Mouse (Mus musculus): ENCODE results near the gene Fnip2. TPM values are rescaled to one million over a fixed set of nuclear protein-coding genes. Genes with fewer than 3 reads are reported as not detected.

The Fnip2 gene
- polyA plus RNA-seq, 1 experiment from 2014 or later = 2.6 TPM

DNA sequence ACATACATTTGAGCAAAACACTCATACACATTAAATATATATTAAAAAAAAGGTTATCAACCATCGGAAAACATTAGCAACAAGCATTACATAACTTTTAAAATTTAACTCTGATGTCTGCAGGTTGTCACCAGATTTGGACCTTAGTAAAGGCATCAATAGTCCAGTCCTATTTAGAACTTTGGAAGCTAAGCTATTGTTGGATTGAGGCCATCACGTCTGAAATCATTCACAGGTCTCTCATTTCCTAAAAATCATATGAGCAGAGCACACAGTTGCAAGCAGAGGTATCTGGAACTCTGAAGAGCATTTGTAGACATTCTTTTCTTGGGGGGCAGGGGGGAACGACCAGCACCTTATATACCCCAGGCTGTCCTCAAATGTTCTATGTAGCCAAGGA lies 28.5 kb downstream of the Fnip2 start:
- WGBS = 87% methylated on average over 3 of the region's 3 CpGs
- H3K27me3 ChIP-seq (ENCODE audit: control insufficient read depth, insufficient read depth, low read length) = no peaks in the 10 kb centered on the region
- H3K4me2 ChIP-seq (ENCODE audit: low read depth, low read length) = no peak overlapping the region
- no peak overlapping the region for H3K4me3 ChIP-seq (ENCODE audit: low read length)
- no peak overlapping the region for H3K27ac ChIP-seq (ENCODE audit: low read length)
- no peak overlapping the region for H3K9ac ChIP-seq (ENCODE audit: low read length)
- H3K4me1 ChIP-seq (ENCODE audit: control insufficient read depth, insufficient read depth, low read length) = peaks cover 19% of the 10 kb centered on the region
- no peaks in the 10 kb centered on the region for H3K36me3 ChIP-seq (ENCODE audit: control insufficient read depth, insufficient read depth)
- ATAC-seq (replicated peaks; ENCODE audit: extremely low read depth, insufficient read depth, low FRiP score) = no peak
- H3K9me3 ChIP-seq (replicated peaks; ENCODE audit: control insufficient read depth, low read length) = no peaks in the 10 kb centered on the region

DNA sequence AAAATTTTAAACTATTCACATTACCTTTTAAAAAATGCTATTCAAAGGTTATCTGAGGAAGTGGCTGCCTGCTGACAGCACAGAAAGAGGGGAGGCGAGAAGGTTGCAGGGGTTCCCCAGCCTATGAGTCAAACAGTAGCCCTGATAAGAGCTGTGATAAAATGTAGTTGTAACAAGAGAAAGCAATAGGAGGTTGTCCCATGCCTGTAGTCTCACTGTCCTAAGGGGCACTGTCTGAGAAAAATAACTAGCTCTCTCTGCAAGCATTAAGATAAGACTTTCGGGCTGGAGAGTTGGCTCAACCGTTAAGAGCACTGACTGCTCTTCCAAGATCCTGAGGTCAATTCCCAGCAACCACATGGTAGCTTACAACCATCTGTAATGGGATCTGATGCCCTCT lies 29.3 kb downstream of the Fnip2 start:
- no peak overlapping the region for H3K4me2 ChIP-seq (ENCODE audit: low read depth, low read length)
- H3K9me3 ChIP-seq (replicated peaks; ENCODE audit: control insufficient read depth, low read length) = no peaks in the 10 kb centered on the region
- H3K36me3 ChIP-seq (ENCODE audit: control insufficient read depth, insufficient read depth) = no peaks in the 10 kb centered on the region
- H3K27me3 ChIP-seq (ENCODE audit: control insufficient read depth, insufficient read depth, low read length) = no peaks in the 10 kb centered on the region
- H3K27ac ChIP-seq (ENCODE audit: low read length) = no peak overlapping the region
- ATAC-seq (replicated peaks; ENCODE audit: extremely low read depth, insufficient read depth, low FRiP score) = no peak
- no peak overlapping the region for H3K9ac ChIP-seq (ENCODE audit: low read length)
- 35% methylated on average over 3 of the region's 3 CpGs for WGBS
- peaks cover 19% of the 10 kb centered on the region for H3K4me1 ChIP-seq (ENCODE audit: control insufficient read depth, insufficient read depth, low read length)
- no peak overlapping the region for H3K4me3 ChIP-seq (ENCODE audit: low read length)

DNA sequence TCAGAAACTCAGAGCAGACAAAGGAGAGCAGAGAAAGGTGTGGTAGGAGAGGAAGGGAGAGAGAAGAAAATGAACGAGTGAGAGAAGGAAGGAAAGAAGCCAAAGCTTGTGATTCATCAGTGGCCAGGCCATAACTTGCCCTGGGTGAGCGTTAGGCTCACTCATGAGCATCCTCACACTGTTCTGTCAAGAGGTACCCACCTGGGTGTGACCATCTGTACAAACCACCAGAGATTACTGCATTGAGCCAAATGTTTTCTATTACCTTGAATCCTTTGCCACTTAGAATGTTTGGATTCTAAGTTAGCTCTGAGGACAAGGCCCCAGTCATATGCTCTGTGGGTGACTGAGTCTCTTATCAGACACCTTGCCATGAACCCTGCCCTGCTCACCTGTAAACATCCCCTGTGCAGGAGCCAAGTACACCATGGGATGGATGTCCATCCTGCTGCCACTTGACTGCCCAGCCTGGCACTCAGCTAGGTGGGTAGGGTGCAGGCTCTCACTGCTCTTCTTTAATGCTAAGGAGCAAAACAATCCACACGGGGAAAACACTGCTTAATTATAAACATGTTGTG lies 29.9 kb downstream of the Fnip2 start:
- Histone ChIP-seq H3K4me2 (ENCODE audit: low read depth, low read length) (no peak overlapping the region), H3K4me1 (ENCODE audit: control insufficient read depth, insufficient read depth, low read length) (peaks cover 17% of the 10 kb centered on the region), H3K9ac (ENCODE audit: low read length) (no peak overlapping the region), H3K36me3 (ENCODE audit: control insufficient read depth, insufficient read depth) (no peaks in the 10 kb centered on the region), H3K27me3 (ENCODE audit: control insufficient read depth, insufficient read depth, low read length) (no peaks in the 10 kb centered on the region), H3K9me3 (replicated peaks; ENCODE audit: control insufficient read depth, low read length) (no peaks in the 10 kb centered on the region), H3K4me3 (ENCODE audit: low read length) (no peak overlapping the region), H3K27ac (ENCODE audit: low read length) (no peak overlapping the region)
- no peak for ATAC-seq (replicated peaks; ENCODE audit: extremely low read depth, insufficient read depth, low FRiP score)
- WGBS = 80% methylated on average over 3 of the region's 3 CpGs

DNA sequence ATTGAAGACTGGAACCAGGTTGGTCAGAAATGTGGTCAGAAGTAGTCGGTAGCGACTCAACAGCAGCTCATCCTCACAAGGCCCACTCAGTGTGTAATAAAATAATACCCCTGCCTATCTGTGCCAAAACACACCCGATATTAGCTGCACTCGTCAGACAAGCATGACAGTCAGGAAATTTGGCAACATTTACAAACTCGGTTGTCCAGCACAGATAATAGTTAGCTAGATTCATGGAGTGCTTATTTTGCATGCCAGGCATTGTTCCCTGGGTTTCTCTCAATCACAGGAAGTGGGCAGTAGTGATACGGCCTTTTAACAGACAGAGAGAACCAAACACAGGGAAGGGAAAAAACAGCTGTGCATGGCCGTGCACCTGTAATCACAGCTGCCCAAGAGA lies 30.6 kb downstream of the Fnip2 start:
- H3K4me2 ChIP-seq (ENCODE audit: low read depth, low read length) = no peak overlapping the region
- ATAC-seq (replicated peaks; ENCODE audit: extremely low read depth, insufficient read depth, low FRiP score) = no peak
- H3K9ac ChIP-seq (ENCODE audit: low read length) = no peak overlapping the region
- 53% methylated on average over 7 of the region's 7 CpGs for WGBS
- no peak overlapping the region for H3K4me3 ChIP-seq (ENCODE audit: low read length)
- H3K27ac ChIP-seq (ENCODE audit: low read length) = peak overlapping the region; percentile 2
- H3K4me1 ChIP-seq (ENCODE audit: control insufficient read depth, insufficient read depth, low read length) = peaks cover 17% of the 10 kb centered on the region
- no peaks in the 10 kb centered on the region for H3K9me3 ChIP-seq (replicated peaks; ENCODE audit: control insufficient read depth, low read length)
- H3K36me3 ChIP-seq (ENCODE audit: control insufficient read depth, insufficient read depth) = no peaks in the 10 kb centered on the region
- no peaks in the 10 kb centered on the region for H3K27me3 ChIP-seq (ENCODE audit: control insufficient read depth, insufficient read depth, low read length)

DNA sequence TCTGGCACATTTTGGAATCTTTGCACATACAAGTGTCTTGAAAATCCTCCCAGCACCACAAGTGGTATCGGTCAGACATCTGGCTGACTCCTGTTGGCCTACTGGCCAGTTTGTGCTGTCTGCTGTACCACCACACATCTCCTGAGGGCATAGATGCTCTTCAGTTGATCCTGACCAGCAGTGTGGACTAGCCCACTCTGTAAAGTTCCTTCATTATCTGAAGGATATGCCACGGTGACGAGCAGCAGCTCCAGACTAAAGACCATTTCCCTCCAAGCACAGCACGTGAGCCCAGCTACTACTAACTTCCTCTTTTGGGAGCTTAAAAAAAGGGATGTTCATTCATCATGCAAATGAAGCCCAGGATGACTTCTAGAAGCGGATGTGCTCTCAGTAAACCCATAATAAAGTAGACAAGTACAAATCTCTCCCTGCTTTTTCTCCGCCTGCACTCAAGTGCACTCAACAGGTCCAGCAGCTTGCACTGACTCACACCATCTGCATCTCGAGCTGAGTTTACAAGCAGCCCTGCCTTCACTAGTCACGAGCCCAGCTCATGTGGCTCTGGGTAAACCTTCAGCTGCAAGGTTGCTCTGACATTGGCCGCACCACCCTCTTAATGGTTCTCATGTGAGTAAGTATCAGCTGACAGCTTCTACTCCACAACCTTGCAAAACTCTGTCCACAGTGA lies 35.9 kb downstream of the Fnip2 start:
- no peaks in the 10 kb centered on the region for H3K9me3 ChIP-seq (replicated peaks; ENCODE audit: control insufficient read depth, low read length)
- H3K27ac ChIP-seq (ENCODE audit: low read length) = peak overlapping the region; percentile 75
- WGBS = 22% methylated on average over 9 of the region's 9 CpGs
- H3K4me3 ChIP-seq (ENCODE audit: low read length) = peak overlapping the region; percentile 22
- H3K27me3 ChIP-seq (ENCODE audit: control insufficient read depth, insufficient read depth, low read length) = no peaks in the 10 kb centered on the region
- H3K4me2 ChIP-seq (ENCODE audit: low read depth, low read length) = peak overlapping the region; percentile 52
- H3K9ac ChIP-seq (ENCODE audit: low read length) = peak overlapping the region; percentile 1; the same call in 1 of the 2 replicates
- ATAC-seq (replicated peaks; ENCODE audit: extremely low read depth, insufficient read depth, low FRiP score) = peak; percentile 81
- no peaks in the 10 kb centered on the region for H3K36me3 ChIP-seq (ENCODE audit: control insufficient read depth, insufficient read depth)
- H3K4me1 ChIP-seq (ENCODE audit: control insufficient read depth, insufficient read depth, low read length) = peaks cover 27% of the 10 kb centered on the region

DNA sequence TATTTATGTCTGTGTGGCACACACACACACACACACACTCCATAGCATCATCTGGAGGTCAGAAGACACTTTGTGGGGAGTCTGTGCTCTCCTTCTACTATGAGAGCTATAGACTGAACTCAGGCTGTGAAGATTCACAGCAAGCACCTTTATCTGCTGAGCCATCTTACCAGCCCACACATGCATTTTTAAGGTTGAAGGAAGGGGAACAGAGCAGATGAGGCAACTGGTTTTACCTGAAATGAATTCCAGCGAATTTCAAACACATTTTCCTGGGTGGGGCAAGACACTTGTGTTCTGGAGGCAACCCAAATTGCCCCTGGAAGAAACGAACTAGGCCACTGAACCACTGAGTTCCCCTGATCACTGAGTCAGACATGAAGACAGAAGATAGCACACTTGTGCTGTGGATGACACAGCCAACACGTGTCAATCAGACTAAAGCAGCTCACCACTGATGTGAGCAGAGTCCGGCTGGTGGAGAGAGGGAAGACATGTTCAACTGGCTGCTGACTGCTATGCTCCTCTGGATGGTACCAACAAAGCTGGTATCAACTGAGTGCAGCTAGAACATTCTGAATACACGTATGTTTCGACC lies 38.0 kb downstream of the Fnip2 start:
- no peak for ATAC-seq (replicated peaks; ENCODE audit: extremely low read depth, insufficient read depth, low FRiP score)
- Histone ChIP-seq H3K36me3 (ENCODE audit: control insufficient read depth, insufficient read depth) (no peaks in the 10 kb centered on the region), H3K4me1 (ENCODE audit: control insufficient read depth, insufficient read depth, low read length) (peaks cover 27% of the 10 kb centered on the region), H3K9me3 (replicated peaks; ENCODE audit: control insufficient read depth, low read length) (no peaks in the 10 kb centered on the region), H3K9ac (ENCODE audit: low read length) (no peak overlapping the region), H3K27me3 (ENCODE audit: control insufficient read depth, insufficient read depth, low read length) (no peaks in the 10 kb centered on the region), H3K4me2 (ENCODE audit: low read depth, low read length) (no peak overlapping the region), H3K27ac (ENCODE audit: low read length) (no peak overlapping the region), H3K4me3 (ENCODE audit: low read length) (no peak overlapping the region)
- WGBS = 72% methylated on average over 6 of the region's 6 CpGs

DNA sequence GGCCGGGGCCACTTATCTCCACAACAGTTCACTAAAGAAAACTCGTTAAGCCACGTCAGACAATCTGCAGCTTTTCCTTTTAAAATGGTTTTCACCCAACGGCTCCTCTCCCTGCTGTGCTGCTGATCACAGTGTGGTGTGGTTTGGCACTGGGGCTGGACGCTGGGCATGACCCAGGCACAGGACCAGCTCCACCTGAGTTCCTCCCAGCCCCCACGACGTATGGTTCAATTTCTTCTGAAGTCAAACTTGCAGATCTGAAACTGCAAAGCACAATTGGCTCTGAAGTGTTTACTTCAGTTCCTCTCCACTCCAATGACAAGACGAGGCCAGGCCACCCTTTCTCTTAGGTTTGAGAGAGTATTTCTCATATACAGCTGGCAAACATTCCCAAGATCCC lies 39.1 kb downstream of the Fnip2 start:
- no peak overlapping the region for H3K4me3 ChIP-seq (ENCODE audit: low read length)
- H3K9me3 ChIP-seq (replicated peaks; ENCODE audit: control insufficient read depth, low read length) = no peaks in the 10 kb centered on the region
- H3K36me3 ChIP-seq (ENCODE audit: control insufficient read depth, insufficient read depth) = no peaks in the 10 kb centered on the region
- H3K27me3 ChIP-seq (ENCODE audit: control insufficient read depth, insufficient read depth, low read length) = no peaks in the 10 kb centered on the region
- H3K4me2 ChIP-seq (ENCODE audit: low read depth, low read length) = no peak overlapping the region
- no peak overlapping the region for H3K27ac ChIP-seq (ENCODE audit: low read length)
- WGBS = 56% methylated on average over 8 of the region's 8 CpGs
- H3K9ac ChIP-seq (ENCODE audit: low read length) = no peak overlapping the region
- peaks cover 27% of the 10 kb centered on the region for H3K4me1 ChIP-seq (ENCODE audit: control insufficient read depth, insufficient read depth, low read length)
- ATAC-seq (replicated peaks; ENCODE audit: extremely low read depth, insufficient read depth, low FRiP score) = no peak

DNA sequence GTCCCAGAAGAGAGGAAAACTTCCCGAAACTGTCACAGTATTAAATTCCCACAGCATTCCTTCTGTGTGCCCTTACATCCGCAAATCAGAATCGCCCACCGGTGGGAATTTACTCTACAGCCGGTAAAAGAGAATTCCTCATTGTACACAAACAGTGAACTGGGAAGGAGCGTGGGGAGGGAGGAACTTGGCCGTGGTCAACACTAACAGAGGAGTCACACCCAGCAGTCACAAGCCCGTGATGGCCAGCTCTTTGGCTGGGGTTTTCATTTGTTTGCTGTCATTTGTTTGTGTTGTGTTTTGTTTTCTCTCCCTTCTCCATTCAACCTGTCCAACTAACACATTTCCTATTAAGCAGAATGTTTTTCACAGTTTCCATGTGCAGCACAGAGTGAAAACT lies 39.7 kb downstream of the Fnip2 start:
- Histone ChIP-seq H3K9me3 (replicated peaks; ENCODE audit: control insufficient read depth, low read length) (no peaks in the 10 kb centered on the region), H3K9ac (ENCODE audit: low read length) (no peak overlapping the region), H3K4me3 (ENCODE audit: low read length) (no peak overlapping the region), H3K4me2 (ENCODE audit: low read depth, low read length) (no peak overlapping the region), H3K27ac (ENCODE audit: low read length) (0 out of 2 replicates have a peak overlapping the region, but pooled peaks have one; percentile 5), H3K4me1 (ENCODE audit: control insufficient read depth, insufficient read depth, low read length) (peaks cover 27% of the 10 kb centered on the region), H3K27me3 (ENCODE audit: control insufficient read depth, insufficient read depth, low read length) (no peaks in the 10 kb centered on the region), H3K36me3 (ENCODE audit: control insufficient read depth, insufficient read depth) (no peaks in the 10 kb centered on the region)
- no peak for ATAC-seq (replicated peaks; ENCODE audit: extremely low read depth, insufficient read depth, low FRiP score)
- WGBS = 68% methylated on average over 8 of the region's 8 CpGs

DNA sequence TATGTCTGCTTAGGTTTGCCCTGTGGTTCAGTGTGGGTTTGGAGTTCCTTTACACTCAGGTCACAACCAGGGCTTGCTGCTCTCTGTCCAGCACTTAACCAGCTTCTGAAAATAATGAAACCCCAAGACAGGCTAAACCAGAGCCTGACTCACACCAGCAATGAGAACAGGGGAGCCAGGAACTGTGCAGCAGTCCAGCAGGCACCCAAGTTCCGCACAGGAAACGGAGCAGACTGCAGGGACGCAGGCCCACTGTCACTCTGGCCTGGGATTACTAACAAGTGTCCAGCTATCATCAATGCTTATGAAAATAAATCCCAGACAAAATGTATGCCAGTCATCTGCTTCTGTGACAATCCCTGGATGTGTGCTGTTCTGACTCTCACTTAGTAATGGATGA lies 40.1 kb downstream of the Fnip2 start:
- Histone ChIP-seq H3K9ac (ENCODE audit: low read length) (no peak overlapping the region), H3K36me3 (ENCODE audit: control insufficient read depth, insufficient read depth) (no peaks in the 10 kb centered on the region), H3K27me3 (ENCODE audit: control insufficient read depth, insufficient read depth, low read length) (no peaks in the 10 kb centered on the region), H3K9me3 (replicated peaks; ENCODE audit: control insufficient read depth, low read length) (no peaks in the 10 kb centered on the region), H3K27ac (ENCODE audit: low read length) (no peak overlapping the region), H3K4me2 (ENCODE audit: low read depth, low read length) (no peak overlapping the region), H3K4me3 (ENCODE audit: low read length) (no peak overlapping the region), H3K4me1 (ENCODE audit: control insufficient read depth, insufficient read depth, low read length) (peaks cover 27% of the 10 kb centered on the region)
- no peak for ATAC-seq (replicated peaks; ENCODE audit: extremely low read depth, insufficient read depth, low FRiP score)
- WGBS = 78% methylated on average over 3 of the region's 3 CpGs

All from heart, embryonic 16.5 days (tissue).